Mouse (Mus musculus) cerebral cortex, adult 2 months (tissue): ENCODE data around the gene Abtb2.

Experiments
- WGBS: fragments of 180-500 bp; shearing (Covaris S2); methylation state at CpG from one replicate; pipeline ENCODE4 v1.1.7; 2018; 5-methylcytosine and 5-hydroxymethylcytosine counted together

Gene Abtb2

DNA sequence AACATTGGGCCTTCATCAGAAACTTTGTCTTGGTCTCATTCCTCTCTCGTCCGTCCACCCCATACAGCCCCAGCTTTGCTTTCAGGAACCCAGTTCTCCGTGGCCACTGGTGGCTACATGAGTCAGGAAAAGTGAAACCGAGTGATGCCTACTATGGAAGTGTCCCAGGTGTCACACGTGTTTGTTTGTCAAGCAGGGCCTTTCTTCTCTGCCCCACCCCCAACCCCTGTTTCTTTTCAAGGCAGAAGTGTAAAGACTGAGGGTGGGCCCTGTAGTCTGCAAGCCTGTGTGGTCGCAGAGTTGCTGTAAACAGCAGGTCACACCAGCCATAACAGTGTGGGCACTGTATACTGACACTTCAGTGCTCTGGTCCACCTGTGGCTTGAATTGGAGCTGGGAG lies 98.2 kb downstream of the Abtb2 start:
- WGBS = 80% methylated on average over 6 of the region's 6 CpGs

DNA sequence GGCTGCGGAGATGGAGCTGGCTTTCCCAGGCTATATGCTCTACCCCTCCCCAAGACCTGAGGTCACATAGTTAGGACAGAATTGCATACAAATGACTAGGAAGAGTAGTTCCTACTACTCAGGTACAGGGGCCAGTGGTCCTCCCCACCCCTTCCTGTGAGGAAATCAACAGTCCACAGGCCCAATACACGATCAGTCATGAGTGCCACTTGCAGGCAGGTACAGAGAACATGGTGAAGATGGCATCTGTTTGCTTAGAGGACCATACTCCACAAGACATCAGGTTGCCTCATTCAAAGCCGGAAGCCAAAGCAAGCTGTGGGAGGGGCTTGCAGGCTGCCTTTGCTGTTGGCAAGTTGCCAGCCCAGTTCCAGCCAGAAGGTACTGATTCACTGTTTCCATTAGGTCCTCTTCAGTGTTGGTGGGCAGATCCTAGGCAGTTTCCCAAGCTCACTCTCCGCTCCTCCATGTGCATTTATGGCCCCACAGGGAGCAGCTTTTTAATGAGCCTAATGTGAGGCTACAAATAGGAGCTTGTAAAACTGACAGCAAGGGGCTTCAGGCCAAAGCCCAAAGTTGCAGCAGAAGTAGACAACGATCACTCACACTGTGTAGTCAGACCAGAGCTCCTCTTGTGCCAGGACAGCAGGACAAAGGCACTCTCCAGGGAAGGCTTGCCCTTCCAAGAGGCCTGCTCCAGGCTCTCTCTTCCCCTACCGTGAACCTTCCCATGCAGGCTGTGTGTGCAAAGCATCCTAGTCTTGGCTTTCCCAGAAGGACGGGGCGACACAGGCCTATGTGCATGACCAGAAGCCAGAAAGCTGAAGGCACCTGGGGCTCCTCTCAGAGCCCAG lies 102.1 kb downstream of the Abtb2 start:
- WGBS = 65% methylated on average over 8 of the region's 8 CpGs

DNA sequence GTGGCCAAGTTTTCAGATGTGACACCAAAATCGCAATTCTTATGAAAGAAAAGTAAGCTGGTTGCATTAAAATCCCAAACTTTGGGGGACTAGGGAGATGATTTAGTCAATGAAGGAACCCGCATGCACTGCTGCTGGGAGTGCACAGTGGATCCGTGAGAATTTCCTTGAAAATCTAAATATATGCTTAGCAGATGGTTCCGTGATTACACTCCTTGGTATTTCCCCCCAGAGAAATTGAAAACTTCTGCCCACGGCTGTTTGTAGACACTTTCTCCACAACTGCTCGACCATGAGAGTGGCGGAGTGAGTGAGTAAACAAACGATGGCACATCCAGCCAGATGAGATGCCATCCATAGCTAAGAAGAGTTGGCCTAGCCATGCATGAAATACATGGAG lies 102.8 kb downstream of the Abtb2 start:
- 45% methylated on average over 8 of the region's 8 CpGs for WGBS

DNA sequence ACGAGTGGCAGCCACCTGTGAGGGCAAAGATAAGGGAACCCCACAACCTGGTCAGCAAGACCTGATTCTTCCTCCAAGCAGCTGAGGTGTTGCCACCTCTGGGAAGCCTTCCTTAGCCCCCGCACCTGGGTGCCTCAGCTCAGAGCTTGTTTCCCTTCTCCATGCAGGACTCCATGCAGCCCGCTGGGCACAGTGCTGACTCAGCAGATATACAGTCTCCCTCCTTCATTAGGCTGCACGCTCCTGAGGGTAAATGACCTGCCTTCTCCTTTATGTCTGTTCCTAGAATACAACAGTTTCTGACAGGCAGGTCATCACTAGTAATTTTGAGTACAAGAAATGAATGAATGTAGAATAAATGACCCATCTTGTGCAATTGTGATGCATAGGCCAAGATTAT lies 103.5 kb downstream of the Abtb2 start:
- 91% methylated on average over 4 of the region's 4 CpGs for WGBS

DNA sequence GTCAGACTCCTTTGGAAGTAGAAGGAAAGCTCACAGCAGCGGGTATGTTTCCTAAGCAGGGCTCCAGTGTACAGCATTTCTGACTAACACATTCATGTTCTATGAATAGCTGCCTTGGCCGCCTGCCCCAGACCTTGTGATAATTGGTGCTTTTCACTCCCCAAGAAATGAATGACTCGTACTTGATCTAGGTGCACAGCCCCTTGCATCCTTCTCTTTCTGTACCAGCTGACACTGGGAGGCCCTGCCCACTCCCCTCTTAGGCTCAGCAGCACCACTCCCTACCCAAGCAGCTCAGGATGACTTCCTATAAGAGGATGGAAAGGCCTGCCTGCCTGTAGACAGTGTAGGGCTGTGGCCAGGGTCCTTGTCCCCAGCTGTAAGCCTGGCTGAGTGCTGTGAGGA lies 104.2 kb downstream of the Abtb2 start:
- 26% methylated on average over 3 of the region's 3 CpGs for WGBS

DNA sequence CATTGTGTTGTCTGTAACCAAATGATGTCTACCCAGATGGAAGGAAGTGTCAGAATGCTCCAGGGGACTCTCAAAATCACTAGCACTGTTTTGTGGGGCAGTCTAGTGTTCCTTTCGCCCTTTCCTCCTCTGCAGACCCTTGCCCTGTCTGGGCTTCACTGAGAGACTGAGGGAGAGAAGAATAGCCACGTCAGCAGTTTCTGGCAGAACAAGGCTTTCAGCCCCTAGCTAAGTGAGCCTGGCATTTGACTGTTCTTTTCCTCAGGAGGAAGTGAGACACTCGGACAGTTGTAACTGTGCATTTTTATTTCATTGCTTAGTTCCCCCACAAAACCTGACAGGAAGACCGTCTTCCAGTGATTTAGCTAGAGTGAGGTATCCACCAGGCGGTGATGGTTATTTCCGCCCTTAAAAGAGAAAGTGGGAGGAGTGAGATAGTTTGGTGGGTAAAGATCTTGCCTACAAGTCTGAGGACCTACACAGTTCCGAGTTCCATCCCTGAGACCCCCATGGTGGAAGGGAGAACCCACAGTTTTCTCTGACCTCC lies 106.5 kb downstream of the Abtb2 start:
- WGBS = 82% methylated on average over 7 of the region's 7 CpGs

DNA sequence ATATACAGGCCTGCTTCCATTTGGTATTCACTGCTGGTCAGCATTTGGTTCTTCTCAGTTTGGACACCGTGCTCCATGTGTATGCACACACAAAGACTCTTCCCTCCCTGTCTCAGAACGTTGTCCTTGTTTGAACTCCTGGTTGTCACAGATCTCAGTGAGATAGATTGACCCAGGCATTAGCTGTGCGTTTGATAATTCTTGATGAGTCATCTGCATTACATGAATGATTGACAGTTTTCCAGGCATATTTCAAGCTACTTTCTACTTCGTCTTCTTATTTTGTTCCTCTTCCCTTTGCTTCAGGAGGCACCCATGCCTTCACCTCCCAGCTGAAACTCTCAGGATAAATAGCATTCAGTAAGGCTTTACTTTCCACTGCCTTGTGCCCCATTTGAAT lies 107.5 kb downstream of the Abtb2 start:
- 77% methylated on average over 4 of the region's 4 CpGs for WGBS

DNA sequence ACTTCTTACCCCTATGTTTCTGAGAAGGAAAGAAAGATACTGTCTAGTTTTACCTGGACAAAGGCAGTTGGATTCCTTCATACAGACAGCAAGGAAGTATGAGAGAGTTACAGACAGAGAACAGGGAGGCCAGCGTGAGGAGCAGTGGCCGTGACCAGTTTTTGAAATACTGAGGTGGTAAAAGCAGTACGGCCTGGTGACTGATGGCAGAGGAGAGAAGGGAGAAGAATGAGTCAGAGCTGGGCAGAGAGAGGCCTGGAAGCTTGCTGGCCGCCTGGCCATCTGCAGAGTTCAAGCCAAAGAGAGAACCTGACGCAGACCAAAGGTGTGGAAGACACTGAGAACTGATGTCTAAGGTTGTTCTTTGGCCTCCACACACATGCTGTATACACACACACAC lies 109.3 kb downstream of the Abtb2 start:
- 94% methylated on average over 5 of the region's 5 CpGs for WGBS

DNA sequence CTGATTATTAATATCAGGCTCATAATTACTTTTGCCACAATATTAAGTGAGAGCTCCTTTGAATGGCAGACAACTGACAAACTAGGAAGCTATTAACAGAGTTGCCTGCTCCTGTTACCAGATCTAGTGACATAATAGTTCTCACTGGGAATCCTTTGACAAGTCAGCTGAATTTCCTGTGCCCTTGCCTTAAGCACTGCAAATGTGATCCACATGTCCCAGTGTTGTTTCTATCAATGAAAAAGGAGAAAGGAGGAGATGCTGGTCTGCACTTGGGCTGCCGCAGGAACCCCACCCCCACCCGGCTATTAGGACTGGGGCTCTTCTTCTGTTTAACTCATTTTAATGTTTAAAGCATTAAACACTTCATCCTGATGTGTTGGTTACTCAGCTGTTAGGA lies 110.7 kb downstream of the Abtb2 start:
- WGBS = 70% methylated on average over 2 of the region's 2 CpGs

DNA sequence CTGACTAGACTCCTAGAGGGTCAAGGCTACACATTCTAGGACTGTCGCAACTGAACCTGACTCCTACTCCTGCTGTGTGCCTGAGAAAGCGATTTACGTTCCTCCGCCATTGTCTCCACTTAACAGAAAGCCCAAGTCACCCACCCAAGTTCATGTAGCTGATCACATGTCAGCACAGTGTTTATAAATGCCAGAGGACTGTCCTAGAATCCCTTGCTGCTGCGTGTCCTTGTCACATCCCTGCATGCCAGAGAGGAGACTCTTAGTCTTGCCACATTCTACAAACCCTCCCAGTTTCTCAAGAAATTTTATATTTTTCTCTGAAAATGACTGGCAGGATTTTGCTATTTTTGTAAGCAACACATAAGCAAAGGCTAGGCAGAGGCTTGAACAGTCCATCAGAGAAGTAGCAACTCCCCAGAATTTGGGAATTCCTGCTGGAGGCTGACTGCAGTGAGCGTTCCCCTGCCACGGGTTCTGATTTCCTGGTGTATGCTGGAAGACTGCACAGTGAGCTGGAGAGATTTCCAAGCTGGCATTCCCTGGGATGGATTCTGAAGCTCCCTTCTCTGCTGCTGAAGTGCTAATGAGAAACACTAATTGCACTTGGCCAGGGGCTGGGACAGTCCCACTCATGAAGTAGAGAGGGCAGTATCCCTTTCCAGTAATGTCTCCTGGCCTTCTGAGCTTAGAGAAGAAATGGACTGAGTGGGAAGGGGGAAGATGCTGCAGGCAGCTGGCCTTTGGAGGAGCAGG lies 111.7 kb downstream of the Abtb2 start:
- 75% methylated on average over 7 of the region's 7 CpGs for WGBS

DNA sequence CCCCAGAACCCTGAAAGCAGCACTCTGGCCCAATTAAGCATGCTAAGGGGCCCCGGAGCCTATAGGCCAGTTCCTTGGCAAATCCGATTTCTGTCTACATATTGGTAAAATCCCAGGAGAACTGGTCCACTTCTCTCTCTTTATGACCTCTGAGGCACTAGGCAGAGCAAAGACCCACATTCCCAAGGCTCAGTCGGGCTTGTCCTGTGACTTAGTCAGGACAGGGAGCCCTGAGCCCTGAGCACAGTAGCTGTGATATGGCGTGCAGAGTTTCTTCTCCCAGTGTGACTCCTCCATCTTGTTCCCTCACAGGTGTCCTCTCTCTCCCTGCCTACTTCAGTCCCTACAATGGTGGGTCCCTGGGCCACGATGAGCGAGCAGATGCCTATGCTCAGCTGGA lies 112.3 kb downstream of the Abtb2 start:
- 94% methylated on average over 6 of the region's 6 CpGs for WGBS

DNA sequence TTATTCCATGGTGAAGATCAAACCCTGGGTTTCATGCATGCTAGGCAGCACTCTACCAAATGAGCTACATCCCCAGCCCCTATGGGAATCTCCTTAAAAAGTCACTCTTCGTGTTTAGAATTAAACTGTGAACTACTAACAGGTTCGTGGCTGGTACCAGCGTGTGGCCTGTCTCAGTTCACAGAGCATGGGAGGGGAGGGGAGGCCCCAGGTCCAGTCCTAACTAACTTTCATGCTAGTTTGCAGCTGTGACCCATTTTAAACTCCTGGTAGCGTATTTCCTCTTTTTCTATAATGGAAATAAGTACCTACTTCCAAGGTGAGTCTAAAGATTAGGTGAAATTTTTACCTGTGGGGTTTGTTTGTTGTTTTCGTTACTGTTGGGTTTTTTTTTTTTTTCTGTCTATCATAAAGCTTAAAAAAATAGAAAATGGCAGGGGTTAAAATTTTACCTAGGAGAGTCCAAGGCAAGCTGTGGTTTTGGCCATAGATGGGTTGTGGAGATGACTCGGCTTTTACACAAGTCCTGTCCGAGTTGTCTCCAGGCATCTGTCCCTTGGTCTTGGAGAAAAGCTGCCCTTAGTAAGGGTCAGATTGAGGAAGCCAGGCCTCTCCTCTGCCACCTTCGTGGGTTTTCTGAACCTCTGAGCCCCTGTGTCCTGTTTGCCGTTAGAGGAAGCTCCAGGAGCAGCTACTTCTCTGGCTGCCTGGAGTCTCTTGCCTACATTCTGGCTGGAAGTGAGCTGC lies 114.4 kb downstream of the Abtb2 start:
- 86% methylated on average over 9 of the region's 9 CpGs for WGBS

DNA sequence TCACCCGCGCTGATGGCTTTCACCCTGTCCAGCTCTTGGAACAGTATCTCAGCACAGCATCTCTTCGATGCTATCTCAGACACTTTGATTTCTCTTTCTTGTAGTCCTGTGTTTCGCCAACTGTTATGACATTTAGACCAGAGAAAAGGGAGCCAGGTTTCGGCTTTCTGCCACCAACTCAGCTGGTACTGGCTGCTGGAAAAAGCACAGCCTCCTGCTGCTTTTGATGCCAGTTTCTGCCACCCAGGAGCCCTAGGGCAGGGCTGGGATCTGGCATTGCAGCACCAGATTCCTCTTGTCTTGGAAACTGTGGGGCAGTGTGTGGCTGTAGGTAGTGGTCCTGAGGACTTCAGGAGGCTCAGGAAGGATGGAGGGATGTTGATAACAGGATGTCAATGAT lies 115.0 kb downstream of the Abtb2 start:
- WGBS = 68% methylated on average over 5 of the region's 5 CpGs

DNA sequence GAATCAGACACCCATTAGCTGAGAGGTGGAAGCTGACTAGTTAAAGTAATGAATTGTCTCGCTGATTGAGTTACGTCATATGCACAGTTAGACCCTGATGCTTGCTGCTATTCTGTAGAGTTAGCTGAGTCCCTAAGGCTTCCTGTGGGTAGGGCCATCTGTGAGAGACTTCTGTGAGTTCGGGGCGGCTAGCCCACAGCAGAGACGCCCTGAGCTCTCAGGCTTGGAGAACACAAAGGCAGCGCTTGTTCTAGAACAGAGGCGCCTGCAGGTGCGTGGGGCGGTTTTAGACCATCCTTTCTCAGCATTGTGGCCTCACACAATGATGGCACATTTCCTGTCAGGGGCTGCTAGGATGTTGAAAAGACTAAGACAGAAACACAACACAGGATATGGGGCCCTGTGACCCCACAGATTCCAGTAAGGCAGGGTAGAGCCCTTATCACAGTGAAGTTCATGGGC lies 116.2 kb downstream of the Abtb2 start:
- WGBS = 65% methylated on average over 9 of the region's 9 CpGs

DNA sequence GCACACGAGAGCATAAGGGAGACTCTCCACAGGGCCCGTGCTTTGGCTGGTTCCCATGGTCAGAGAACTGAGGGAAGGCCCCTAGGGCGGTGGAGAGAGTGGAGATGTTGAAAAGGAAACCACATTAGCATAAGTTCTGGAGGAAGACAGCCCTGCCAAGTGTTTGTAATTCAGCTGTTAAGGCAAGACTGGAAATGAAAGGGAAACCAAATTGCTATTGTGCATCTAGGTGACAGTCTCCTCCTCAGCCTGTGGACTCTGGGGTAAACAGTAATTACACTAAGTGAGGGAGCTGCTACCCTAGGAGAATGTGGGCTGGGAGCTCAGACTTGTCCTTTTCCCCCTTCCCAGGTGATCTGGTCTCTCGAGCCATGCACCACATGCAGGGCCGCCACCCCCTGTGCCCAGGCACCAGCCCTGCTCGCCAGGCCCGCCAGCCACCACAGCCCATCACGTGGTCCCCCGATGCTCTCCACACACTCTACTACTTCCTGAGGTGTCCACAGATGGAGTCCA lies 116.9 kb downstream of the Abtb2 start:
- WGBS = 63% methylated on average over 9 of the region's 9 CpGs

DNA sequence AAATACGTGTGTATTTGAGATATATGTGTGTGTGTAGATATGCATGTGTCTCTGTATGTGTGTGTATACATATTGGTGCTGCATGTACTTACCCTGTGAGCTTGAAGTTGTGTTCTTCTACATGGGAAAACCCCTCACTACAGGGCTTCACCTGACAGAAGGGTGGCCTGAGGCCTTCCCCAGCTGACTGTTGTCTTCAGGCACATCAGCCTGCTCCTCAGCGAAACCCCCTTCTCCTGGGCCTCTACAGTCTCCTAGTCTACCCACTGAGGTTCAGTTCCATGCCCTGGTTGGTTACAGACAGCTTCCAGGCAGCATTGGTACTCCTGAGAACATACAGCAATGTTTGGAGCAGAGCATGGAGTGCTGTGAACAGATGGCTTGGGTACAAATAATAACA lies 118.3 kb downstream of the Abtb2 start:
- WGBS = 100% methylated on average over 2 of the region's 2 CpGs

DNA sequence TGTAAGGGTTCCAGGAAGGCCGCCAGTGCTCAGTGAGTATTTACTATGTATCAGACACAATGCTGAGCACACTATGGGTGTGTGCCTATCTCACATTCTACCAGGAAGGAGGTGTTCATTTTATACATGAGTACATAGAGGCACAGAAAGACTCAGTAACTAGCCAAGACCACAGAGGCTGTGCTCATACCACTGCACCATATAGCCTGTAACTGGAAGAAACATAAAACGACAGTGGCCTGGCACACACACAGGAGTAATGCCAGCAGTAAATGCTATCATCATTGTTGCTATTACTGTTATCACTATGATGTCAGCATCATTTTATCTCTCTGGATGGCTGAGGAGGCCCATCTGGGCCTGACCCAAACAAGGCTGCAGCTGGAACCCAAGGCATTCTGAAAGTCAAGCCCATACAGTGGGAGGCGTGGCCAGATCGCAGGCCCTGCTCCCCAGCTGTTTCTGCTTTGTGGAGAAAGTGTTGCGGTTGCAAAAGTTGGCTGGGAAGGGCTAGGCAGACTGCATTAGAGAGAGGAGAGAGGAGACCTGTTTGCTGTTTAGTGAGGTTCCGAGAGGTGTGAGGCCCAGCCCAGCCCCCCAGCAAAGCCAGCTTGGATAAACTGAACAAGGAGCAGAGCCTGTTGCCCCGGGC lies 118.9 kb downstream of the Abtb2 start:
- 89% methylated on average over 7 of the region's 7 CpGs for WGBS

DNA sequence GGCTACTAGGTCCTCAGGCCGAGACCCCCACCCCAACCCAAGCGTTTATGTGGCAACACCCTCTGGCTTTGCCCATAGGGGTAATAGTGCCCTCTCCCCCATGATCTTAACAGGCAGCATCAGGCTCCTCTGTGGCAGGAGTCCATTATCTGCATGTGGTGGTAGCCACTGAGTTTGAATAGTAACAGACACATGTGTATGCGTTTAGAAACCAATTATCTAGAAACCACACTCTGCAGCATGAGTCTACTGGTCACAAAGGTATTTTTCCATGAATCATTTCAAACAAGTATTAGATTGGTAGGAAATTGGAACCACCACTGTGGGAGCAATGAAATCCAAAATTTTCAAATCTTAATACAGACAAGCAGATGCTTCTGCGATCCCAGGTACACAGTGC lies 119.5 kb downstream of the Abtb2 start:
- 94% methylated on average over 4 of the region's 4 CpGs for WGBS

DNA sequence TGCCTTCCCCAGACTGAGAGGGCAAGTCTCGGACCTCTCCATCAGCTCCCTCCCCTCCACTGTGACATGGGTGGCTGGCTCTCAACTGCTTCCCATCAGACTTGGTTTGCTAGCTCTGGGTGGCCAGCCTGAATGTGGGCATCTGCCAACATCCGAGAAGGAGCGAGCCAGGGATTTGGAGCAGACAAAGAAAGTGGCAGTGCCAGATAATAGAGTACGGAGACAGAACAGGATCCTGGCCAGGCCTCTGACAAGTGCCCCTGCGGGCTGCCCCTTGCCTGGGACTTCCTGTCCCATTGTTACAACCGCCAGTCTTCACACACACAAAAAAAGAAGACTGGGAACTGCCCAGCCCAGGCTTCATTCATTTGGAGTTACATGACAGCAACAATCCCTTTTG lies 124.3 kb downstream of the Abtb2 start:
- WGBS = 61% methylated on average over 6 of the region's 6 CpGs

DNA sequence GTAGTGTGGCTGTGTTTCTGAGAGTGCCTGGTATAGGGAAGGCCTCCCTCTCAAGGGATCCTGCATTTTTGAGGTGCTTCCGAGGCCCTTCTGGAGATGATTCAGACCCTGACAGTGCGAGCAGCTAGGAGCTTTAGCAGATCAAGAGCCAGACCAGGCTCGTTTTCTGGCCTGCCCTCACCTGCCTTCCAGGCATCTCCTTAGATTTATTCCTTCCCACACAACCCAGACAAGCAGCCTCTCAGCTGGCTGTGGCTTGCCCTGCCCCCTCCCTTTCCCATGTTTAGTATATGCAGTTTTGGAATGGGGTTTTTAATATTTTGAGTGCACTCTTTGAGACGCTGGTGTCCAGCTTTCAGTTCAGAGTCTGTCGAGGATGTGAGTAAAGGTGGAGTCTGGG lies 124.7 kb downstream of the Abtb2 start:
- WGBS = 66% methylated on average over 5 of the region's 5 CpGs

DNA sequence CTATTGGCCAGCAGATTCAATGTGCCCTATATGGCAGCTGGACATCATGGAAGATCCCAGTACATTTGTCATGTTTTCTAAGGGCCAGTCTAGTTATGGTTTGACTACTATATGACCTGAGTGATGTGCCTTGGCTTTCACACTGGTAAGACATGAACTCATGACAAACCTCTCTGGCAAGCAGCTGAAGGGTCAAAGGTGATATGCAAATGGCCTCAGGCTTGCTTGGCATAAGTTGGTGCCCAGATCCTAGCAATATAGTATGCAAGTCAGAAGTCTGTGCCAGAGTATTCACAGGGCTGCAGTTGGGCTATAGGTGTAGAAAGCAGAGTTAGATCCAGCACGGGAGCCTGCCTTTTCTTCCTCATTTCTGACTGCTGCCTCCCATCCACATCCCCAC lies 125.2 kb downstream of the Abtb2 start:
- WGBS = 95% methylated on average over 1 of the region's 1 CpGs
